Mouse (Mus musculus) limb, embryonic 11.5 days (tissue): ENCODE data around the gene Scd2. TPM values are rescaled to one million over a fixed set of nuclear protein-coding genes. Genes with fewer than 3 reads are reported as not detected.
A peak's percentile ranks its signal among the peaks of the same experiment; 100 is the strongest.
"Not testable (repeated sequence)": the region's sequence is repeated elsewhere in the genome, so short reads cannot be mapped to it uniquely, and the experiment has no call there.

Source experiments
- ATAC-seq: fragments of 200-750 bp; cut with Nextera tagmentation; 2 replicates; pipeline ENCODE4 v1.8.0; 2017; ENCODE audit warnings: low read depth; ENCODE audit not compliant: insufficient number of reproducible peaks, low FRiP score, low TSS enrichment
- DNase-seq: peaks from one replicate; pipeline ENCODE4 v3.0.0-alpha.2; 2015; ENCODE audit warnings: low spot score
- H3K27ac ChIP-seq: fragments of 300-500 bp; sonication (generic); replicated peaks from 2 replicates; pipeline ENCODE4 v1.5.1; 2014; ENCODE audit warnings: low read depth, mild to moderate bottlenecking, low read length
- H3K27me3 ChIP-seq: fragments of 300-500 bp; sonication (generic); 2 replicates; pipeline ENCODE4 v1.6.1; 2014; ENCODE audit warnings: mild to moderate bottlenecking, low read length, mixed read lengths; ENCODE audit not compliant: control insufficient read depth, insufficient read depth
- H3K36me3 ChIP-seq: fragments of 300-500 bp; sonication (generic); 2 replicates; pipeline ENCODE4 v1.6.1; 2014; ENCODE audit warnings: mild to moderate bottlenecking, low read length, moderate library complexity, mixed read lengths; ENCODE audit not compliant: control insufficient read depth, insufficient read depth
- H3K4me1 ChIP-seq: fragments of 300-500 bp; sonication (generic); 2 replicates; pipeline ENCODE4 v1.6.1; 2014; ENCODE audit warnings: low read length, mixed read lengths; ENCODE audit not compliant: control insufficient read depth, insufficient read depth
- H3K4me2 ChIP-seq: fragments of 300-500 bp; sonication (generic); 2 replicates; pipeline ENCODE4 v1.6.1; 2014; ENCODE audit warnings: low read depth, mild to moderate bottlenecking, moderate library complexity; ENCODE audit not compliant: severe bottlenecking
- H3K4me3 ChIP-seq: fragments of 300-500 bp; sonication (generic); 2 replicates; pipeline ENCODE4 v1.5.1; 2014; ENCODE audit warnings: low read depth, low read length
- H3K9ac ChIP-seq: fragments of 300-500 bp; sonication (generic); 2 replicates; pipeline ENCODE4 v1.6.1; 2014; ENCODE audit warnings: mild to moderate bottlenecking, low read length
- H3K9me3 ChIP-seq: fragments of 300-500 bp; sonication (generic); 2 replicates; pipeline ENCODE4 v1.6.1; 2016; ENCODE audit warnings: low read length; ENCODE audit not compliant: control insufficient read depth
- WGBS: fragments of 180-500 bp; shearing (Covaris S2); extraction: QIAGEN DNeasy Blood & Tissue Kit; methylation state at CpG from one replicate; pipeline ENCODE4 v1.1.7; 2014; 5-methylcytosine and 5-hydroxymethylcytosine counted together
- polyA plus RNA-seq: library from polyadenylated mRNA; unstranded; fragments of >200 nt; fragmentation: Nextera tagmentation; extraction: Ambion mirVana; gene quantifications from 2 replicates; pipeline ENCODE4 v1.2.1, GENCODE M21; 2014

Gene Scd2
- polyA plus RNA-seq, 1 experiment from 2014 or later: 309 TPM

DNA sequence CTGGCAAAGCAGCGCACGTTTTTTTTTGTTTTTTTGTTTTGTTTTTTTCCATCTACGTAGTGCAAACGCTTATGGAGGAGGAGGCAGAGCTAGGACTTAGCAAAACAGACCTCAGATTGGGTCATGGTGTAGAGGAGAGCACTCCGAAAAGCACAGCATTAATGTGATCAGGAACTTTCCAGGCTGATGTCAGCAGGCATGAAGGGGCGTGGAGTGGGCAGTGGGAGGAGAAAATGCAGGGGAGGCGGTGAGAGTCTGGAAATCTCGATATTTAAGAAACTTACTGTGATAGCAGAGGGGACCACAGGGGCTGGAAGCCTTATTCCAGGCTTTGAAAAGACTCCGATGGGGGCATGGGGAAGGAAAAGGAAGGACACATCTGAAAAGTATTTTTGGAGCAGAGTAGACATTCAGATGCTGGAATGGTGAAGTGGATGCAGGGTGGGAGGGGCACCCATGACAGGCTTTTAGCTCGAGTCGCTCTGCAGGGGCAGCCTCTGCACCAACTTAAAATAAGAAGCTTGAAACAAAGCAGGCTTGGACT, 21.5 kb downstream of the Scd2 start:
- peaks cover 11% of the 10 kb centered on the region for H3K4me1 ChIP-seq
- WGBS: 2% methylated on average over 11 of the region's 11 CpGs

DNA sequence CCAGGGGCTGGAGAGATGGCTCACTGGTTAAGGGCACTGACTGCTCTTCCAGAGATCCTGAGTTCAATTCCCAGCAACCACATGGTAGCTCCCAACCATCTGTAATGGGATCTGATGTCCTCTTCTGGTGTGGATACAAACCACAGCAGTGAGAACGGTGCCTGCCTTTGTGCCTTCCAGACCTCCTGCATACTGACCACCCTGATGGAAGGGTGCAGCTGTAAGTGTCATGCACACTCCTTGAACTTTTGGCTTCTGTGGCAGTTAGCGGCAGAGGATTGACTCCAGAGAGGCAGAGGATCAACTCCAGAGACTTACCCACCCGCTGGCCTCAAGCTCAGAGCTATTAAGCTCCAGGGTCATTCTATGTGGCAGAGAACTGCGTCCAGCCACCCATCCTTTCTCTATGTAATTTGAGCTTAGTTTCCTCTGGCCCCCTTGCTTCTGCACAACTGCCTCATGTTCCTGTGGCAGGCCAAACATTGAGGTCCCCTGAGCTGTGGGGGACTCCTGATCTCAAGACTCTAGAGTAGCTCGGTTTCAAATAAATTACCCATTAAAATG, 23.4 kb downstream of the Scd2 start:
- no peaks in the 10 kb centered on the region for H3K27me3 ChIP-seq
- H3K4me1 ChIP-seq: peaks cover 11% of the 10 kb centered on the region
- no peaks in the 10 kb centered on the region for H3K36me3 ChIP-seq
- no peaks in the 10 kb centered on the region for H3K9me3 ChIP-seq
- no peak for DNase-seq
- no peak overlapping the region for H3K4me2 ChIP-seq
- no peak overlapping the region for H3K9ac ChIP-seq
- ATAC-seq: no peak
- no peak overlapping the region for H3K4me3 ChIP-seq
- H3K27ac ChIP-seq: no peak overlapping the region
- 36% methylated on average over 5 of the region's 5 CpGs for WGBS

More for the DNA sequence above, 21.5 kb downstream of the Scd2 start:
- no peaks in the 10 kb centered on the region for H3K9me3 ChIP-seq
- ATAC-seq (peak; percentile 75; the same call in 1 of the 2 replicates), DNase-seq (peak; percentile 63)
- no peaks in the 10 kb centered on the region for H3K36me3 ChIP-seq
- H3K27me3 ChIP-seq: no peaks in the 10 kb centered on the region
- H3K27ac ChIP-seq: peak overlapping the region; percentile 36; the same call in 1 of the 2 replicates
- H3K4me2 ChIP-seq: peak overlapping the region; percentile 69
- H3K4me3 ChIP-seq: peak overlapping the region; percentile 46
- peak overlapping the region; percentile 38; the same call in 1 of the 2 replicates for H3K9ac ChIP-seq

DNA sequence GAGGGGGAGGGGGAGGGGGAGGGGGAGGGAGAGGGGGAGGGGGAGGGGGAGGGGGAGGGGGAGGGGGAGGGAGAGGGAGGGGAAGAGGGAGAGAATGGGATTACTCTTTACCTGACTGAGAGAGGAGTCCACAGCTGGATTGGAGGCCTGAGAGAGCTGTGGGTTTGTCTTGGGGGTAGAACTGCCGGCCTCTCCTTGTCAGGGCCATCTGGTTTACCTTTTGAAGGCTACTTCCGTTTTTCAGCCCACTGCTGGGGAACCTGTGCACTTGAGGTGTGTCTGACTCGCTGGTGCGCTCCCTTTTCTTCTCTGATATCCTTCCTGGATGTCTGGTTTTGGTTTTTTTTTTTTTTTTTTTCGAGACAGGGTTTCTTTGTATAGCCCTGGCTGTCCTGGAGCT, 23.9 kb downstream of the Scd2 start:
- DNase-seq: no peak
- WGBS: 71% methylated on average over 5 of the region's 5 CpGs

DNA sequence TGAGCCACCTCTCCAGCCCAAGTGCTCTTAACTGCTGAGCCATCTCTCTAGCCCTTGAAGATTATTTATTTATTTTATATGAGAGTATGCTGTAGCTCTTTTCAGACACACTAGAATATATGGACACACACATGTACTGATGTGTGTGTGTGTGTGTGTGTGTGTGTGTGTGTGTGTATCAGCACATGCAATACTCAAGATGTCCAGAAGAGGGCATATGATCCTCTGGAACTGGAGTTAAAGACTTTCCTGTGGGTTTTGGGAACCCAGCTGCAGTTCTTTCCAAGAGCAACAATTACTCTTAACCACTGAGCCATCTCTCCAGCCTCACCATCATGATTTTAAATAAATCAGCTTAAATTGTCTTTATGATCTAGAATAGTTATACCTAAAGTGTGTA, 25.1 kb downstream of the Scd2 start:
- no peak for ATAC-seq
- no peak for DNase-seq

More for the DNA sequence above, 23.9 kb downstream of the Scd2 start:
- Histone ChIP-seq H3K27ac (no peak overlapping the region), H3K9me3 (no peaks in the 10 kb centered on the region), H3K27me3 (no peaks in the 10 kb centered on the region), H3K9ac (no peak overlapping the region), H3K4me1 (peaks cover 11% of the 10 kb centered on the region), H3K4me3 (no peak overlapping the region), H3K36me3 (no peaks in the 10 kb centered on the region), H3K4me2 (no peak overlapping the region)
- no peak for ATAC-seq

DNA sequence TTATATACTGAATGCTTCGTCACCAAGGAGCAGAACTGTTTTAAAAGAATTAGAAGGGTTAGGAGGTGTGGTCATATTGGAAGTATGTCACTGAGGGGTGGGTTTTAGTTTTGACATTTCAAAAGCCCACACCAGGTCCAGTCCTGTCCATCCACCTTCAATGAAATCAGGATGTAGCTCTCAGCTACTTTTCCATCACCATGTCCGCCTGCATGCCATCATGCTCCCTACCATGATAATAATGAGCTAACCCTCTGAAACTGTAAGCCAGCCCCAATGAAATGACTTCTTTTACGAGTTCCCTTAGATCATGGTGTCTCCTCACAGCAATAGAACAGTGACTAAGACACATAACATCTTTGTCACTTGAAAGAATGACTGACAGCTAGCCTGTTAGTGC, 26.8 kb downstream of the Scd2 start:
- H3K36me3 ChIP-seq: no peaks in the 10 kb centered on the region
- H3K4me2 ChIP-seq: no peak overlapping the region
- no peak overlapping the region for H3K9ac ChIP-seq
- peaks cover 5% of the 10 kb centered on the region for H3K4me1 ChIP-seq
- no peaks in the 10 kb centered on the region for H3K27me3 ChIP-seq
- no peak for DNase-seq
- H3K9me3 ChIP-seq: no peaks in the 10 kb centered on the region
- no peak for ATAC-seq
- WGBS: 90% methylated on average over 3 of the region's 3 CpGs
- no peak overlapping the region for H3K27ac ChIP-seq
- no peak overlapping the region for H3K4me3 ChIP-seq

More for the DNA sequence above, 25.1 kb downstream of the Scd2 start:
- Histone ChIP-seq H3K4me1 (peaks cover 11% of the 10 kb centered on the region), H3K9ac (no peak overlapping the region), H3K27ac (no peak overlapping the region), H3K36me3 (no peaks in the 10 kb centered on the region), H3K4me2 (no peak overlapping the region), H3K27me3 (no peaks in the 10 kb centered on the region), H3K9me3 (no peaks in the 10 kb centered on the region), H3K4me3 (no peak overlapping the region)

DNA sequence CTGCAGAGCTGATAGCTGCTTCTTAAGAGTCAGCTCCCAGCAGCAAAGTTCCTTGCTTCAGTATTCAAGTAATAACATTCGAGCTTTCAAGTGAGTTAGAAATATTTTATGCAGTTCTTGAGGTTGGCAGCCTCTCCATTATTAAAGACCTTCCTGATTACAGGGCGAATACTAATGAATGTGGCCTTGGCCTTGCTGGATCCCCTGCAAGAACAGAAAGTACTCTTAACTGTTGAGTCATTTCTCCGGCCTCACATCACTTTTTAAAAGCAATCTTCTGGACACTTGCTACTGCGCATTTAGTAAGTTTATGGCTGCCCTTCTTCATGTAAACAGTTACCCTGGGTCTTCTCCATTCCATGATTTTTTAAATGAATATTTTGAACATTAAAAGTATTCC, 27.7 kb downstream of the Scd2 start:
- H3K27ac ChIP-seq: no peak overlapping the region
- H3K9ac ChIP-seq: no peak overlapping the region
- H3K4me2 ChIP-seq: no peak overlapping the region
- no peaks in the 10 kb centered on the region for H3K27me3 ChIP-seq
- no peak overlapping the region for H3K4me3 ChIP-seq
- WGBS: 81% methylated on average over 4 of the region's 4 CpGs
- DNase-seq: no peak
- H3K36me3 ChIP-seq: no peaks in the 10 kb centered on the region
- ATAC-seq: no peak
- peaks cover 4% of the 10 kb centered on the region; the same call in 1 of the 2 replicates for H3K4me1 ChIP-seq
- no peaks in the 10 kb centered on the region for H3K9me3 ChIP-seq

DNA sequence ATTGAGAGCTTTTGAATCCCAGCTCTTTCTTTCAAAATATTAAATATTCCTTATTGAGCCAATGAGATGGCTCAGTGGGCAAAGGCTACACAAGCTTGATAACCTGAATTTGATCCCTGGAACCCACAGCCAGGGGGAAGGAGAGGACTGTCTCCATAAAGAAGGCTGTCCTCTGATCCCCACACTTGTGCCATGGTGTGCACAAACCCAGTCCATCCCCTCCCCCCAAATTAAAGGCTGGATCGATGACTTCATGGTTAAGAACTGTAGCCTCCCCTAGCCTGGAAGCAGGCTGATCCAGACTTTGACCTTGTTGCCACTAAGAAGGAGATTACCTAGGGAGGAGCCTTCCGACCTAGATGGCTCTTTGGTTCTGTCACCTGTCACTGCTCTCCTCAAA, 28.2 kb downstream of the Scd2 start:
- H3K4me1 ChIP-seq: peaks cover 4% of the 10 kb centered on the region; the same call in 1 of the 2 replicates
- no peak overlapping the region for H3K27ac ChIP-seq
- WGBS: 85% methylated on average over 2 of the region's 2 CpGs
- no peak for ATAC-seq
- H3K36me3 ChIP-seq: no peaks in the 10 kb centered on the region
- H3K27me3 ChIP-seq: no peaks in the 10 kb centered on the region
- no peak overlapping the region for H3K4me2 ChIP-seq
- H3K4me3 ChIP-seq: no peak overlapping the region
- no peak overlapping the region for H3K9ac ChIP-seq
- no peak for DNase-seq
- H3K9me3 ChIP-seq: no peaks in the 10 kb centered on the region

DNA sequence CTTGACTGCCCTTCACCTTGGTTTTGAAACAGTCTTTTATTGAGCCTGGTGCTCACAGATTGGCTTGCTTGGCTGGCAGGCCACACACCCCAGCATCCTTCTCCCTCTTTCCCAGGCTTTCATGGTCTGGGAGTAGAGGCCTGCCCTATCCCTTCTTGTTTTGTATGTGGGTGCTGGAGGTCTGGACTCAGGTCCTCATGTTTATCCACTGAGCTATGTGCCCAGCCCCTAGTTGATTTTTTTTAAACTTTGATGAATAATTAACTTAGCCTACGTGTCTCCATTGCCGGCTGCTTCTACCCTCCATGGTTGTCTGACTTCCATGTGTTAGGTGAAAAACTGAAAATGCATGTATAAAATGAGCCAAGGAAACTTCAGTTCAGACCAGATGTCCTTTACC, 36.1 kb downstream of the Scd2 start:
- no peak overlapping the region for H3K4me3 ChIP-seq
- H3K4me1 ChIP-seq: no peaks in the 10 kb centered on the region
- H3K9me3 ChIP-seq: no peaks in the 10 kb centered on the region
- no peak overlapping the region for H3K9ac ChIP-seq
- WGBS: 92% methylated on average over 2 of the region's 2 CpGs
- no peak for ATAC-seq
- DNase-seq: no peak
- no peak overlapping the region for H3K4me2 ChIP-seq
- no peaks in the 10 kb centered on the region for H3K36me3 ChIP-seq
- no peak overlapping the region for H3K27ac ChIP-seq
- no peaks in the 10 kb centered on the region for H3K27me3 ChIP-seq

DNA sequence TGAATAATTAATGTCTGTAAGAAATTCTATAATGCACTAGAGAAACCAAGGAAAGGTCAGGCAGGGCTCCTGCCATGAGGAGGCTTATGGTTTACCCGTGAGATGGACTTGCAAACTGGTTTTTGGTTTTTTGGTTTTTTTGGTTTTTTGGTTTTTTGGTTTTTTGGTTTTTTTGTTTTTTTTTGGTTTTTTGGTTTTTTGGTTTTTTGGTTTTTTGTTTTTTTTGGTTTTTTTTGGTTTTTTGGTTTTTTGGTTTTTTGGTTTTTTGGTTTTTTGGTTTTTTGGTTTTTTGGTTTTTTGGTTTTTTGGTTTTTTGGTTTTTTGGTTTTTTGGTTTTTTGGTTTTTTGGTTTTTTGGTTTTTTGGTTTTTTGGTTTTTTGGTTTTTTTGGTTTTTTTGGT, 37.7 kb downstream of the Scd2 start:
- not testable (repeated sequence) for H3K4me2 ChIP-seq, H3K4me1 ChIP-seq, ATAC-seq, H3K9ac ChIP-seq, H3K27me3 ChIP-seq, DNase-seq, H3K27ac ChIP-seq, H3K36me3 ChIP-seq, H3K4me3 ChIP-seq, H3K9me3 ChIP-seq
- 97% methylated on average over 1 of the region's 1 CpGs for WGBS
